Mouse (Mus musculus) hindbrain, embryonic 12.5 days (tissue): ENCODE data around the gene Kcnh6. TPM values are rescaled to one million over a fixed set of nuclear protein-coding genes. Genes with fewer than 3 reads are reported as not detected.
"Not testable (repeated sequence)": the region's sequence is repeated elsewhere in the genome, so short reads cannot be mapped to it uniquely, and the experiment has no call there.

Experiments used
- ATAC-seq: fragments of 200-750 bp; cut with Nextera tagmentation; 2 replicates; pipeline ENCODE4 v1.8.0; 2017; ENCODE audit warnings: moderate TSS enrichment; ENCODE audit not compliant: low FRiP score
- H3K27ac ChIP-seq: fragments of 300-500 bp; sonication (generic); 2 replicates; pipeline ENCODE4 v1.5.1; 2016; ENCODE audit warnings: mild to moderate bottlenecking
- H3K27me3 ChIP-seq: fragments of 300-500 bp; sonication (generic); 2 replicates; pipeline ENCODE4 v1.6.1; 2016; ENCODE audit warnings: mild to moderate bottlenecking
- H3K36me3 ChIP-seq: fragments of 300-500 bp; sonication (generic); 2 replicates; pipeline ENCODE4 v1.6.1; 2016; ENCODE audit warnings: mild to moderate bottlenecking
- H3K4me1 ChIP-seq: fragments of 300-500 bp; sonication (generic); 2 replicates; pipeline ENCODE4 v1.6.1; 2016
- H3K4me2 ChIP-seq: fragments of 300-500 bp; sonication (generic); replicated peaks from 2 replicates; pipeline ENCODE4 v1.6.1; 2016; ENCODE audit warnings: mild to moderate bottlenecking
- H3K4me3 ChIP-seq: fragments of 300-500 bp; sonication (generic); 2 replicates; pipeline ENCODE4 v1.5.1; 2016; ENCODE audit warnings: mild to moderate bottlenecking
- H3K9ac ChIP-seq: fragments of 300-500 bp; sonication (generic); 2 replicates; pipeline ENCODE4 v1.6.1; 2016; ENCODE audit warnings: mild to moderate bottlenecking, moderate library complexity
- H3K9me3 ChIP-seq: fragments of 300-500 bp; sonication (generic); replicated peaks from 2 replicates; pipeline ENCODE4 v1.6.1; 2016; ENCODE audit warnings: mild to moderate bottlenecking
- WGBS: fragments of 180-500 bp; shearing (Covaris S2); methylation state at CpG from one replicate; pipeline ENCODE4 v1.1.7; 2016; 5-methylcytosine and 5-hydroxymethylcytosine counted together
- polyA plus RNA-seq: library from polyadenylated mRNA; unstranded; fragments of >200 nt; fragmentation: Nextera tagmentation; extraction: Ambion mirVana; gene quantifications from 2 replicates; pipeline ENCODE4 v1.2.1, GENCODE M21; 2016

Gene Kcnh6
- polyA plus RNA-seq, 1 experiment from 2014 or later = 0.85 TPM

GRCm38 (mm10) chr11:106020051-106020763, 12.3 kb downstream of the Kcnh6 start:
- H3K27me3 ChIP-seq = peaks cover 32% of the 10 kb centered on the region
- no peaks in the 10 kb centered on the region for H3K36me3 ChIP-seq
- ATAC-seq = peak; percentile 72
- peak overlapping the region; percentile 40 for H3K4me3 ChIP-seq
- WGBS = under 1% methylated on average over 50 of the region's 50 CpGs
- H3K27ac ChIP-seq = no peak overlapping the region
- H3K9ac ChIP-seq = peak overlapping the region; percentile 65; the same call in 1 of the 2 replicates
- H3K9me3 ChIP-seq = no peaks in the 10 kb centered on the region
- H3K4me2 ChIP-seq = peak overlapping the region; percentile 80
- H3K4me1 ChIP-seq = peaks cover 14% of the 10 kb centered on the region

GRCm38 (mm10) chr11:106025774-106026173, 17.9 kb downstream of the Kcnh6 start:
- ATAC-seq = no peak
- WGBS = 91% methylated on average over 3 of the region's 3 CpGs

DNA sequence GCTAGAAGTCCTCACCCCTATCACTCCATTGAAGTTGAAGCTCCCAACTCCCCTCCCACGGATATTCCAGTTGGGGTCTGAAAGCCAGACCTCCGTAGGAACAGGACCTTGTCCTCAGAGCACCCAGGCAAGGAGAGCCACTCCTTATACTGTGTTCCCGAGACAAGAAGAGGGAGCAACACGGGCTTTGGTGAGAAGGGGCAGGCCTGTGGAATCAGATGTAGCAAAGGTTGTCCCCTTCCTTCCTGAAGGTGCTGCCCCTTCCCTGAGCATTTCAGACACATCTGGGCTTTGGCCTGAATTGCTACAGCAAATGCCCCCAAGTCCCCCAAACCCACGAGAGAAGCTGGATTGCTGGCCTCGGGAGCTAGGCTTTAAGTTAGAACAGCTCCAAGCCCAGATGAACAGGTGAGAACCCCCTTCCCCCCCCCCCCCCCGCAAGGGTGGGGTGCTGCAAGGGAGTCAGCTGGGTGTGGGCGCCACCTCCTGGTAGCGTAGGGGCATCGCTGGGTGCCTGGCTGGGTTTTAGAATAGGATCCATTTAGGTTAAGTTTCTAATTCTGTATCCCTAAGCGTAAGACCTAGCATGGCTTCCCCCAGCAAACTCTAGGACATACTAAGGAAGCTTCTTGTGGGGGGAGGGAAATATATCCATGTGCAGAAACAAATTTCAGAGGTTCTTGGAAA, 18.7 kb downstream of the Kcnh6 start:
- no peak overlapping the region for H3K9ac ChIP-seq
- ATAC-seq = no peak
- no peaks in the 10 kb centered on the region for H3K9me3 ChIP-seq
- no peaks in the 10 kb centered on the region for H3K4me1 ChIP-seq
- H3K27ac ChIP-seq = no peak overlapping the region
- peaks cover 5% of the 10 kb centered on the region; the same call in 1 of the 2 replicates for H3K27me3 ChIP-seq
- H3K4me3 ChIP-seq = no peak overlapping the region
- H3K36me3 ChIP-seq = no peaks in the 10 kb centered on the region
- 36% methylated on average over 11 of the region's 11 CpGs for WGBS
- no peak overlapping the region for H3K4me2 ChIP-seq

More at GRCm38 (mm10) chr11:106025774-106026173, 17.9 kb downstream of the Kcnh6 start:
- Histone ChIP-seq H3K27ac (no peak overlapping the region), H3K27me3 (peaks cover 13% of the 10 kb centered on the region), H3K4me2 (no peak overlapping the region), H3K4me3 (no peak overlapping the region), H3K9me3 (no peaks in the 10 kb centered on the region), H3K4me1 (0 out of 2 replicates have a peak, but pooled peaks cover 1% of the 10 kb centered on the region), H3K9ac (no peak overlapping the region), H3K36me3 (no peaks in the 10 kb centered on the region)

- 94% methylated on average over 5 of the region's 5 CpGs for WGBS
Measured at GRCm38 (mm10) chr11:106027607-106028006, 19.7 kb downstream of the Kcnh6 start.

GRCm38 (mm10) chr11:106032074-106032473, 24.1 kb downstream of the Kcnh6 start:
- H3K27me3 ChIP-seq, H3K9me3 ChIP-seq, H3K4me1 ChIP-seq, H3K9ac ChIP-seq, H3K36me3 ChIP-seq, ATAC-seq: not testable (repeated sequence)
- Histone ChIP-seq H3K4me3 (peak overlapping the region; percentile 35), H3K27ac (peak overlapping the region; percentile 76), H3K4me2 (peak overlapping the region; percentile 38)
- WGBS = 38% methylated on average over 14 of the region's 25 CpGs

More at GRCm38 (mm10) chr11:106027607-106028006, 19.7 kb downstream of the Kcnh6 start:
- H3K27ac ChIP-seq = no peak overlapping the region
- no peak for ATAC-seq
- H3K27me3 ChIP-seq = no peaks in the 10 kb centered on the region
- H3K9ac ChIP-seq = no peak overlapping the region
- no peaks in the 10 kb centered on the region for H3K9me3 ChIP-seq
- H3K4me3 ChIP-seq = no peak overlapping the region
- H3K4me1 ChIP-seq = no peaks in the 10 kb centered on the region
- no peaks in the 10 kb centered on the region for H3K36me3 ChIP-seq
- H3K4me2 ChIP-seq = no peak overlapping the region

DNA sequence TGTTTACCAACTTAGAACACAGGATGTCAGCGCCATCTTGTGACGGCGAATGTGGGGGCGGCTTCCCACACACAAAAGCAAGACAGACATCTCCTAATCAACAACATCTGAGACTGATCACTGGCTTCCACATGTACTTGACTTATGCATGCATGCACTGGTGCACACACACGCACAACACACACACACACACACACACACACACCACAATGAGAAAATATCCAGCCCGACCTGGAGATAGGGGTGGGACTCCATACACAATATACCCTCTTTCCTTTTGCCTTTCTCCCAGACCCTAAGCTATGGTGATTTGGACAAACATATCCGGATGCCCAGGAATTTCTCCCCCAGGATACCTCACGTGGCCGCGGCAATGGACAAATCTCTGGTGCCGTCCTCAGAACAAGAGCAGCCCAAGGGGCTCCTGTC, 25.6 kb downstream of the Kcnh6 start:
- ATAC-seq = no peak
- no peaks in the 10 kb centered on the region for H3K27me3 ChIP-seq
- H3K36me3 ChIP-seq = no peaks in the 10 kb centered on the region
- peaks cover 15% of the 10 kb centered on the region for H3K4me1 ChIP-seq
- no peak overlapping the region for H3K4me3 ChIP-seq
- H3K9me3 ChIP-seq = no peaks in the 10 kb centered on the region
- WGBS = 39% methylated on average over 11 of the region's 11 CpGs
- peak overlapping the region; percentile 37 for H3K9ac ChIP-seq
- peak overlapping the region; percentile 62 for H3K27ac ChIP-seq
- H3K4me2 ChIP-seq = peak overlapping the region; percentile 40

DNA sequence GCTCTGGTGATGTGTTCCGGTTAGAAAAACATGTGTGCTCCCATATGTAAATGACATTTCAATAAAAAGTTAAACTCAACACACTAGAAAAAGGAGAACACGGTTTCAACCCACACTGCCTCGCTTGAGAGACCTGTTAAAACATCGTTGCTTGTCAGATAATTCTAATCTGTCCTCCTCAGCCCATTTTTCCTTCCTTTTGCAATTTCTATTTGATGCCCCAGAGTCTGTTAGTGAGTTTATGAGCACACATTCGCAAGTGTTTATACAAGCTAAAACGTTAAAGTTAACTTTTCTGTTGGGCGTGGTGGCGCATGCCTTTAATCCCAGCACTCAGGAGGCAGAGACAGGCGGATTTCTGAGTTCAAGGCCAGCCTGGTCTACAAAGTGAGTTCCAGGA, 27.1 kb downstream of the Kcnh6 start:
- ATAC-seq = no peak
- no peaks in the 10 kb centered on the region for H3K9me3 ChIP-seq
- no peak overlapping the region for H3K4me2 ChIP-seq
- WGBS = 86% methylated on average over 9 of the region's 9 CpGs
- no peaks in the 10 kb centered on the region for H3K27me3 ChIP-seq
- H3K9ac ChIP-seq = no peak overlapping the region
- no peak overlapping the region for H3K4me3 ChIP-seq
- H3K36me3 ChIP-seq = no peaks in the 10 kb centered on the region
- H3K4me1 ChIP-seq = peaks cover 27% of the 10 kb centered on the region
- no peak overlapping the region for H3K27ac ChIP-seq

DNA sequence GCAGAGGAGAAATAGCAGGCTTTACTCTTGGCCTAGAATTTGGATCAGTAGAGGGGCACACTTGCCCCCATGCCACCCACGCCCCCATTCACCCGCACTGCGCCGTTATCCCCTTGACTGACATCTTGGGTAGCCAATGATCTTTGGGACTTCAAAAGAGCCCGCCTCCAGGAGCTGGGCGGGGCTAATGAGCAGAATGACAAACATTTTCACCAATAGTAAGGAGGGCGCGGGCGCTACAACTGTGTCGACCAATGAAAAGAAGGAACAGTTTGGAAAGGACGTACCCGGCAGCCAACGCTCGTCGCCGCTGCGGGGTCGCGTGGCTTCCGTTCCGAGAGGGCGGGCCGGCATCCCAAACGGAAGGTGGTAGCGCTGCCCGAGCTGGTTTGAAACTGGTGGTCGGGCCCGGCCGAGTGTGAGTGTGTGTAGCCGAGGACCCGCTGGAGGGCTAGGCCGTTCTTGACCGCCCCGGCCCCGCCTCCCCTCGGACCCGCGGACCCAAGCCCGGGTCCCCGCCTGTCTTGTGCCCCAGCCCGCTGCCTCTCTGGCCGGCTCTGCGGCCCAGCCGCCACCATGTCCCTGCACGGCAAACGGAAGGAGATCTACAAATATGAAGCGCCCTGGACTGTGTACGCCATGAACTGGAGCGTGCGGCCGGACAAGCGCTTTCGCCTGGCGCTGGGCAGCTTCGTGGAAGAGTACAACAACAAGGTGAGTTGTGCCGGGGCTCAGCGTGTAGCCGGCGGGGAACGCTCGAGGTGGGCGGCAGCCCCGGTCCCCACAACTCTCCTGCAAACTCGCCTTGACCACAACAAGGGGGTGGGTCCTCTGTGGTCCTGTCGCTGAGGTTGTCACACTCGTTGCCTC, 28.9 kb downstream of the Kcnh6 start, which contains the start of gene Dcaf7:
TSS of gene Dcaf7 (plus strand) at position 325 of the 870 bp plus-strand sequence.
- Histone ChIP-seq H3K4me3 (peak within 1 kb of the TSS; percentile 97), H3K36me3 (no peaks in the 10 kb centered on the region), H3K27ac (peak within 1 kb of the TSS; percentile 93), H3K4me1 (peaks cover 27% of the 10 kb centered on the region), H3K27me3 (no peaks in the 10 kb centered on the region), H3K9ac (peak within 1 kb of the TSS; percentile 93), H3K9me3 (no peaks in the 10 kb centered on the region), H3K4me2 (peak within 1 kb of the TSS; percentile 84)
- ATAC-seq = peak; percentile 99
- WGBS = under 1% methylated on average over 66 of the region's 66 CpGs

DNA sequence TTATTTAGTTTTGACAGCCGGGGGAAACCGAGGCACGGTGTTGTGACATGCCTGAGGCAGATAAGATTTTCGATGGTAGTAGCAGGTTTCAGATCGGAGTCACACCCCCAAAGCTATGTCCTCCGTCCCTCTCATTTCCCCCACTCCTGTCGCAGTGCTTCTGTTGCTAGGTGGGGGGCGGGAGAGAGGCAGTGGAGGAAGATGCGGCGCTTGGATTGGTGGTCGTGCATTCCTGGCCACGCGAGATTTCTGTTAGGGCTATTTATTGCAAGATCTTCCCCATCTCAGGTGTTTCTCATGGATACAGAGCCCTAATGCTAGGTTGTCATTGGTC, 29.5 kb downstream of the Kcnh6 start:
- H3K4me3 ChIP-seq = peak overlapping the region; percentile 97
- H3K36me3 ChIP-seq = no peaks in the 10 kb centered on the region
- H3K27ac ChIP-seq = peak overlapping the region; percentile 93
- H3K9me3 ChIP-seq = no peaks in the 10 kb centered on the region
- peak; percentile 32; the same call in 1 of the 2 replicates for ATAC-seq
- no peaks in the 10 kb centered on the region for H3K27me3 ChIP-seq
- WGBS = under 1% methylated on average over 13 of the region's 13 CpGs
- H3K4me2 ChIP-seq = peak overlapping the region; percentile 84
- H3K4me1 ChIP-seq = peaks cover 27% of the 10 kb centered on the region
- peak overlapping the region; percentile 93 for H3K9ac ChIP-seq

DNA sequence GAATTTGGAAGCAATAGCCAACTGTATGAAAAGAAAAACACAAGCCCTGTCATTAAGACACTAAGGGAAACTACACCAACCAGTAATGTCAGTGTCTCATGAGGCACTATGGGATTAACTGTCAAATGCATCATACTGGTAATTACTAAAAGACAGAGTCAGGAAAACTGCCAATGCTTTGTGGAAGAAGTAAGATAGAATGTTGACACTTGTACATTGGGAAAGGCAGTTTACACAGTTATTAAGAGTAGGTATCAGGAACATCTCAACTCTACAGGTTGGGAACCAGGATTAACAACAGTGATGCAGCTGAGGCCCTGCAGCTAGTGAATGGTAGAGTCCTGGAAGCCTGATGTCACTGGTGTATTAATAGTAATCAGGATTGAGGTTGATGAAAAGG, 36.4 kb downstream of the Kcnh6 start:
- peaks cover 3% of the 10 kb centered on the region; the same call in 1 of the 2 replicates for H3K4me1 ChIP-seq
- no peaks in the 10 kb centered on the region for H3K9me3 ChIP-seq
- ATAC-seq = no peak
- H3K9ac ChIP-seq = no peak overlapping the region
- no peak overlapping the region for H3K4me3 ChIP-seq
- no peak overlapping the region for H3K4me2 ChIP-seq
- no peaks in the 10 kb centered on the region for H3K27me3 ChIP-seq
- peaks cover 28% of the 10 kb centered on the region for H3K36me3 ChIP-seq
- no peak overlapping the region for H3K27ac ChIP-seq

- Histone ChIP-seq H3K4me1 (no peaks in the 10 kb centered on the region), H3K9ac (no peak overlapping the region), H3K27me3 (no peaks in the 10 kb centered on the region), H3K4me3 (no peak overlapping the region), H3K27ac (no peak overlapping the region), H3K36me3 (peaks cover 36% of the 10 kb centered on the region), H3K9me3 (no peaks in the 10 kb centered on the region), H3K4me2 (no peak overlapping the region)
- no peak for ATAC-seq
- 93% methylated on average over 1 of the region's 1 CpGs for WGBS
Measured at GRCm38 (mm10) chr11:106045256-106045655, 37.3 kb downstream of the Kcnh6 start.

- H3K36me3 ChIP-seq = peaks cover 39% of the 10 kb centered on the region
- H3K27ac ChIP-seq = no peak overlapping the region
- no peak overlapping the region for H3K4me2 ChIP-seq
Measured at GRCm38 (mm10) chr11:106045780-106046179, 37.9 kb downstream of the Kcnh6 start.

More at GRCm38 (mm10) chr11:106045780-106046179, 37.9 kb downstream of the Kcnh6 start:
- WGBS = 99% methylated on average over 3 of the region's 3 CpGs
- Histone ChIP-seq H3K9me3 (no peaks in the 10 kb centered on the region), H3K4me3 (no peak overlapping the region), H3K9ac (no peak overlapping the region), H3K27me3 (no peaks in the 10 kb centered on the region), H3K4me1 (no peaks in the 10 kb centered on the region)
- no peak for ATAC-seq
